Mouse (Mus musculus) heart, adult 9 months (tissue): ENCODE measurements around the gene Scoc.
"Not testable (repeated sequence)": the region's sequence is repeated elsewhere in the genome, so short reads cannot be mapped to it uniquely, and the experiment has no call there.

Experiments used
- DNase-seq, 2 experiments: peaks; one replicate each; pipeline ENCODE4 v3.0.0; 2022; ENCODE audit warnings: low spot score in 2 of 2

The Scoc gene

GRCm38 (mm10) chr8:83458222-83458621, at the start of gene Scoc:
Gene Scoc (minus strand): TSS chr8:83458391.
- no peak for DNase-seq

- DNase-seq, result no peak
These were observed 1.4 kb upstream of the Scoc start for GRCm38 (mm10) chr8:83459606-83460005.

GRCm38 (mm10) chr8:83457121-83457520, 1.1 kb downstream of the Scoc start:
- no peak for DNase-seq

GRCm38 (mm10) chr8:83451056-83451455, 7.1 kb downstream of the Scoc start:
- no peak for DNase-seq

- DNase-seq, result no peak
These were observed 8.2 kb downstream of the Scoc start for GRCm38 (mm10) chr8:83449960-83450359.

GRCm38 (mm10) chr8:83443052-83443400, 15.2 kb downstream of the Scoc start:
- no peak for DNase-seq

- peak; percentile 97 to 98 for DNase-seq
These were observed 15.7 kb downstream of the Scoc start for GRCm38 (mm10) chr8:83442243-83443051.

- no peak for DNase-seq
These were observed 16.4 kb downstream of the Scoc start for GRCm38 (mm10) chr8:83441656-83442242.

GRCm38 (mm10) chr8:83437077-83437476, 21.1 kb downstream of the Scoc start:
- no peak for DNase-seq

- no peak for DNase-seq
These were observed 29.1 kb downstream of the Scoc start for GRCm38 (mm10) chr8:83429071-83429524.

- not testable (repeated sequence) for DNase-seq
These were observed 29.6 kb downstream of the Scoc start for GRCm38 (mm10) chr8:83428621-83429020.

GRCm38 (mm10) chr8:83426949-83427348, 31.2 kb downstream of the Scoc start:
- DNase-seq, result no peak

- no peak for DNase-seq
These were observed 32.0 kb downstream of the Scoc start for GRCm38 (mm10) chr8:83426104-83426759.

- DNase-seq, result no peak
These were observed 33.0 kb downstream of the Scoc start for GRCm38 (mm10) chr8:83425202-83425601.

GRCm38 (mm10) chr8:83423032-83423825, 35.0 kb downstream of the Scoc start:
- DNase-seq, result peak in 1 of 2 experiments; percentile 10

GRCm38 (mm10) chr8:83421354-83421753, 36.8 kb downstream of the Scoc start:
- DNase-seq, result no peak

- no peak for DNase-seq
These were observed 39.2 kb downstream of the Scoc start for GRCm38 (mm10) chr8:83418805-83419516.

GRCm38 (mm10) chr8:83417970-83418369, 40.2 kb downstream of the Scoc start:
- DNase-seq, result no peak

GRCm38 (mm10) chr8:83416878-83417277, 41.3 kb downstream of the Scoc start:
- DNase-seq, result no peak

- no peak for DNase-seq
These were observed 49.7 kb downstream of the Scoc start for GRCm38 (mm10) chr8:83408496-83408895.

- DNase-seq, result no peak
These were observed 51.4 kb downstream of the Scoc start for GRCm38 (mm10) chr8:83406836-83407235.
